In genomic region chr14:7818463-7819121, GRCm38 (mm10) we compare ENCODE assay signal across 8 mouse cellular contexts. TPM values are rescaled to one million over a fixed set of nuclear protein-coding genes. Genes with fewer than 3 reads are reported as not detected.
DNase-seq lines count a peak whose midpoint lies in the region; ATAC-seq and TF ChIP-seq lines count a peak whose summit lies in the region.

No protein-coding gene starts in this region.

- no peak for TF ChIP-seq CTCF in bone marrow, adult 2 months (IDR thresholded peaks at IDR 0.05; ENCODE audit: control insufficient read depth, insufficient read depth, low read length)
- TF ChIP-seq CTCF in liver, postnatal 0 days (IDR thresholded peaks at IDR 0.05; ENCODE audit: low read depth) = no peak

- no peaks in the 10 kb centered on the region for H3K36me3 ChIP-seq in forebrain, embryonic 13.5 days (ENCODE audit: poor library complexity, severe bottlenecking)
- H3K36me3 ChIP-seq in intestine, embryonic 16.5 days (ENCODE audit: control insufficient read depth, insufficient read depth, low read length) = no peaks in the 10 kb centered on the region
- H3K36me3 ChIP-seq in liver, postnatal 0 days (replicated peaks; ENCODE audit: insufficient read depth, low read length) = no peaks in the 10 kb centered on the region
- no peaks in the 10 kb centered on the region for H3K36me3 ChIP-seq in stomach, embryonic 14.5 days (ENCODE audit: control insufficient read depth, insufficient read depth, low read length)

- no peak for TF ChIP-seq POLR2A in bone marrow, adult 2 months (IDR thresholded peaks at IDR 0.05; ENCODE audit: borderline replicate concordance, control insufficient read depth, low read depth, low read length)

- DNase-seq in right cerebral cortex, postnatal 4 days = peak; percentile 38
- DNase-seq in right cerebral cortex, adult 18-20 months = no peak
- DNase-seq in liver, postnatal 0 days = peak; percentile 31
- no peak for DNase-seq in layer of hippocampus, adult 18-20 months (ENCODE audit: low spot score in 2 of 2)

- H3K4me2 ChIP-seq in forebrain, embryonic 13.5 days = peak overlapping the region; percentile 96
- H3K4me2 ChIP-seq in intestine, embryonic 16.5 days (ENCODE audit: low read depth, low read length) = peak overlapping the region; percentile 79
- peak overlapping the region; percentile 88 for H3K4me2 ChIP-seq in liver, postnatal 0 days (ENCODE audit: low read depth, low read length)
- H3K4me2 ChIP-seq in stomach, embryonic 14.5 days (replicated peaks; ENCODE audit: low read depth, low read length) = peak overlapping the region; percentile 91

- TF ChIP-seq EP300 in liver, postnatal 0 days (IDR thresholded peaks at IDR 0.05; ENCODE audit: low read depth) = no peak

- peak overlapping the region; percentile 83 for H3K9ac ChIP-seq in forebrain, embryonic 13.5 days
- peak overlapping the region; percentile 86 for H3K9ac ChIP-seq in intestine, embryonic 16.5 days (ENCODE audit: low read depth, low read length)
- H3K9ac ChIP-seq in liver, postnatal 0 days (replicated peaks) = peak overlapping the region; percentile 67
- peak overlapping the region; percentile 68 for H3K9ac ChIP-seq in stomach, embryonic 14.5 days (replicated peaks; ENCODE audit: low read depth, low read length)

- peak overlapping the region; percentile 73 for H3K4me3 ChIP-seq in bone marrow, adult 2 months (replicated peaks; ENCODE audit: control insufficient read depth, low read depth, low read length)
- peak overlapping the region; percentile 74 for H3K4me3 ChIP-seq in forebrain, embryonic 13.5 days
- H3K4me3 ChIP-seq in intestine, embryonic 16.5 days (ENCODE audit: low read length) = peak overlapping the region; percentile 82
- H3K4me3 ChIP-seq in liver, postnatal 0 days (ENCODE audit: low read depth, low read length) = peak overlapping the region; percentile 65
- peak overlapping the region; percentile 75 for H3K4me3 ChIP-seq in stomach, embryonic 14.5 days (ENCODE audit: low read depth, low read length)

- ATAC-seq in forebrain, embryonic 13.5 days = peak; percentile 55
- ATAC-seq in intestine, embryonic 16.5 days = peak; percentile 37
- ATAC-seq in liver, postnatal 0 days = peak; percentile 25
- peak; percentile 30; the same call in 1 of the 2 replicates for ATAC-seq in stomach, embryonic 14.5 days (ENCODE audit: insufficient number of reproducible peaks, insufficient read depth, low FRiP score, low read depth)

- H3K27ac ChIP-seq in bone marrow, adult 2 months (ENCODE audit: control insufficient read depth, insufficient read depth, low read depth, low read length, poor library complexity) = no peak overlapping the region
- peak overlapping the region; percentile 70; the same call in 1 of the 2 replicates for H3K27ac ChIP-seq in forebrain, embryonic 13.5 days
- H3K27ac ChIP-seq in intestine, embryonic 16.5 days (ENCODE audit: low read length) = peak overlapping the region; percentile 86
- 0 out of 2 replicates have a peak overlapping the region, but pooled peaks have one; percentile 32 for H3K27ac ChIP-seq in liver, postnatal 0 days (ENCODE audit: low read depth)
- no peak overlapping the region for H3K27ac ChIP-seq in stomach, embryonic 14.5 days (ENCODE audit: low read length)

- under 1% methylated on average over 36 of the region's 36 CpGs for WGBS in bone marrow, adult 2 months
- WGBS in forebrain, embryonic 13.5 days = under 1% methylated on average over 36 of the region's 36 CpGs
- WGBS in intestine, embryonic 16.5 days = under 1% methylated on average over 36 of the region's 36 CpGs
- 1% methylated on average over 36 of the region's 36 CpGs for WGBS in liver, postnatal 0 days (ENCODE audit: insufficient replicate concordance)
- under 1% methylated on average over 36 of the region's 36 CpGs for WGBS in stomach, embryonic 14.5 days

- H3K4me1 ChIP-seq in bone marrow, adult 2 months (ENCODE audit: control insufficient read depth, insufficient read depth, low read length) = no peaks in the 10 kb centered on the region; the same call in 1 of the 2 replicates
- peaks cover 42% of the 10 kb centered on the region for H3K4me1 ChIP-seq in forebrain, embryonic 13.5 days
- peaks cover 35% of the 10 kb centered on the region for H3K4me1 ChIP-seq in intestine, embryonic 16.5 days (ENCODE audit: control insufficient read depth, insufficient read depth, low read length)
- H3K4me1 ChIP-seq in liver, postnatal 0 days (ENCODE audit: insufficient read depth) = peaks cover 14% of the 10 kb centered on the region; the same call in 1 of the 2 replicates
- H3K4me1 ChIP-seq in stomach, embryonic 14.5 days (ENCODE audit: control insufficient read depth, insufficient read depth, low read length) = peaks cover 33% of the 10 kb centered on the region

- no peaks in the 10 kb centered on the region for H3K27me3 ChIP-seq in forebrain, embryonic 13.5 days
- no peaks in the 10 kb centered on the region for H3K27me3 ChIP-seq in intestine, embryonic 16.5 days (replicated peaks; ENCODE audit: control insufficient read depth, insufficient read depth, low read length)
- no peaks in the 10 kb centered on the region for H3K27me3 ChIP-seq in liver, postnatal 0 days (ENCODE audit: insufficient read depth, low read length)
- no peaks in the 10 kb centered on the region for H3K27me3 ChIP-seq in stomach, embryonic 14.5 days (ENCODE audit: control insufficient read depth, insufficient read depth, low read length)

- H3K9me3 ChIP-seq in forebrain, embryonic 13.5 days (replicated peaks) = no peaks in the 10 kb centered on the region
- no peaks in the 10 kb centered on the region for H3K9me3 ChIP-seq in intestine, embryonic 16.5 days (ENCODE audit: control insufficient read depth, low read length)
- H3K9me3 ChIP-seq in liver, postnatal 0 days (ENCODE audit: low read length) = no peaks in the 10 kb centered on the region
- no peaks in the 10 kb centered on the region for H3K9me3 ChIP-seq in stomach, embryonic 14.5 days (ENCODE audit: control insufficient read depth, low read depth, low read length)

RNA-seq across cellular contexts. Expression of gene Flnb, which starts 0.8 kb away (rescaled TPM):
- polyA plus RNA-seq in bone marrow, adult 2 months (2011; ENCODE audit: insufficient read depth, insufficient read length, low replicate concordance, missing spikeins) = 2.9 and 5.4 TPM in 2 replicates
- polyA plus RNA-seq in forebrain, embryonic 13.5 days (2015; fragmentation: Nextera tagmentation; extraction: Ambion mirVana) = 8.7 TPM in 2 replicates
- polyA plus RNA-seq in intestine, embryonic 16.5 days (2015; fragmentation: Nextera tagmentation; extraction: Ambion mirVana) = 14.7 and 17.0 TPM in 2 replicates
- 2.5 and 2.9 TPM in 2 replicates for polyA plus RNA-seq in liver, postnatal 0 days (2015; fragmentation: Nextera tagmentation; extraction: Ambion mirVana)
- polyA plus RNA-seq in stomach, embryonic 14.5 days (2014; fragmentation: Nextera tagmentation; extraction: Ambion mirVana) = 23.7 and 26.2 TPM in 2 replicates
- 10 to 100 TPM; 40.3 to 62.2 TPM for total RNA-seq in layer of hippocampus, adult 18-20 months (2021)

RNA-seq across cellular contexts. Expression of gene Gm26661, which starts 27.2 kb away (rescaled TPM):
- not detected in 2 replicates for polyA plus RNA-seq in bone marrow, adult 2 months (2011; ENCODE audit: insufficient read depth, insufficient read length, low replicate concordance, missing spikeins)
- polyA plus RNA-seq in forebrain, embryonic 13.5 days (2015; fragmentation: Nextera tagmentation; extraction: Ambion mirVana) = not detected in 2 replicates
- polyA plus RNA-seq in intestine, embryonic 16.5 days (2015; fragmentation: Nextera tagmentation; extraction: Ambion mirVana) = not detected in 2 replicates
- not detected in 2 replicates for polyA plus RNA-seq in liver, postnatal 0 days (2015; fragmentation: Nextera tagmentation; extraction: Ambion mirVana)
- not detected in 2 replicates for polyA plus RNA-seq in stomach, embryonic 14.5 days (2014; fragmentation: Nextera tagmentation; extraction: Ambion mirVana)
- total RNA-seq in layer of hippocampus, adult 18-20 months (2021) = not detected

Comparison
In these comparisons a context has a peak if more than half of its experiments do, and no peak if none do; other contexts are left out.
1. DNase-seq: peak in right cerebral cortex, postnatal 4 days (single experiment) and liver, postnatal 0 days (single experiment); none in right cerebral cortex, adult 18-20 months (single experiment) and layer of hippocampus, adult 18-20 months (0 of 2).
2. H3K27ac ChIP-seq: peak in forebrain, embryonic 13.5 days (single experiment), intestine, embryonic 16.5 days (single experiment) and liver, postnatal 0 days (single experiment); none in bone marrow, adult 2 months (single experiment) and stomach, embryonic 14.5 days (single experiment).
3. Peak in every context shown above with its lines, with median percentiles within 50 percentile points of each other: H3K4me3 ChIP-seq, ATAC-seq, H3K4me2 ChIP-seq and H3K9ac ChIP-seq.